Mouse (Mus musculus) myocyte (in vitro differentiated cells): ENCODE results near the gene Map2k4. TPM values are rescaled to one million over a fixed set of nuclear protein-coding genes. Genes with fewer than 3 reads are reported as not detected.

Source experiments
- H3K27me3 ChIP-seq: one replicate; pipeline ENCODE4 v1.6.1; 2011; ENCODE audit not compliant: control insufficient read depth, insufficient read depth, insufficient read length
- H3K36me3 ChIP-seq: one replicate; pipeline ENCODE4 v1.6.1; 2011; ENCODE audit not compliant: control insufficient read depth, insufficient read depth
- H3K4me2 ChIP-seq: one replicate; pipeline ENCODE4 v1.6.1; 2011; ENCODE audit warnings: low read depth, control low read depth
- H3K4me3 ChIP-seq: one replicate; pipeline ENCODE4 v1.5.1; 2011; ENCODE audit warnings: mild to moderate bottlenecking, control low read depth, moderate library complexity
- H3K79me2 ChIP-seq: one replicate; pipeline ENCODE4 v1.6.1; 2011; ENCODE audit not compliant: control insufficient read depth, insufficient read depth
- H3ac ChIP-seq: one replicate; pipeline ENCODE4 v1.6.1; 2011; ENCODE audit not compliant: control insufficient read depth, insufficient read length
- CEBPB ChIP-seq: IDR thresholded peaks from 2 replicates; pipeline ENCODE4 v1.6.1; 2011; ENCODE audit warnings: mild to moderate bottlenecking, moderate library complexity; ENCODE audit not compliant: poor library complexity, insufficient read depth, severe bottlenecking
- E2F4 ChIP-seq: IDR thresholded peaks from one replicate; pipeline ENCODE4 v1.6.1; 2011; ENCODE audit warnings: mild to moderate bottlenecking, control low read depth, moderate library complexity; ENCODE audit not compliant: insufficient read depth
- MAX ChIP-seq: IDR thresholded peaks from one replicate; pipeline ENCODE4 v1.6.1; 2011; ENCODE audit warnings: low read depth, mild to moderate bottlenecking, control low read depth
- MYOD1 ChIP-seq, 3 experiments: IDR thresholded peaks; one replicate each; pipeline ENCODE4 v1.6.1; 2011; ENCODE audit warnings: control low read depth in 2 of 3, low read depth in 2 of 3, mild to moderate bottlenecking in 2 of 3, moderate library complexity in 1 of 3; ENCODE audit not compliant: insufficient read length in 2 of 3, control insufficient read depth in 1 of 3
- MYOG ChIP-seq, 3 experiments: IDR thresholded peaks; one replicate each; pipeline ENCODE4 v1.6.1; 2011; ENCODE audit warnings: control low read depth in 2 of 3, low read depth in 2 of 3, mild to moderate bottlenecking in 2 of 3; ENCODE audit not compliant: insufficient read length in 2 of 3, control insufficient read depth in 1 of 3, insufficient read depth in 1 of 3
- POLR2A ChIP-seq: IDR thresholded peaks from one replicate; pipeline ENCODE4 v1.6.1; 2011; ENCODE audit warnings: low read depth, mild to moderate bottlenecking, control low read depth, moderate library complexity; ENCODE audit not compliant: insufficient read length
- POLR2AphosphoS2 ChIP-seq: IDR thresholded peaks from one replicate; pipeline ENCODE4 v1.6.1; 2011; ENCODE audit warnings: low read depth, control low read depth; ENCODE audit not compliant: insufficient read length
- REST ChIP-seq: IDR thresholded peaks from one replicate; pipeline ENCODE4 v1.6.1; 2011; ENCODE audit warnings: mild to moderate bottlenecking, control low read depth, moderate library complexity; ENCODE audit not compliant: insufficient read depth, insufficient read length
- SRF ChIP-seq: IDR thresholded peaks from one replicate; pipeline ENCODE4 v1.6.1; 2011; ENCODE audit warnings: low read depth; ENCODE audit not compliant: control insufficient read depth, insufficient read length
- TCF12 ChIP-seq: IDR thresholded peaks from one replicate; pipeline ENCODE4 v1.6.1; 2011; ENCODE audit warnings: mild to moderate bottlenecking, control low read depth; ENCODE audit not compliant: poor library complexity, insufficient read depth, severe bottlenecking
- TCF3 ChIP-seq: IDR thresholded peaks from one replicate; pipeline ENCODE4 v1.6.1; 2011; ENCODE audit warnings: low read depth, control low read depth; ENCODE audit not compliant: insufficient read length
- USF1 ChIP-seq: IDR thresholded peaks from one replicate; pipeline ENCODE4 v1.6.1; 2011; ENCODE audit warnings: low read depth, mild to moderate bottlenecking, control low read depth, moderate library complexity
- polyA plus RNA-seq: library from polyadenylated mRNA; unstranded; fragments of >200 nt; fragmentation: generic; extraction: Trizol; gene quantifications from one replicate; pipeline ENCODE4 v1.2.1, GENCODE M21; 2012; ENCODE audit warnings: missing spikeins

The Map2k4 gene
- polyA plus RNA-seq, 1 experiment, result 29.1 TPM

DNA sequence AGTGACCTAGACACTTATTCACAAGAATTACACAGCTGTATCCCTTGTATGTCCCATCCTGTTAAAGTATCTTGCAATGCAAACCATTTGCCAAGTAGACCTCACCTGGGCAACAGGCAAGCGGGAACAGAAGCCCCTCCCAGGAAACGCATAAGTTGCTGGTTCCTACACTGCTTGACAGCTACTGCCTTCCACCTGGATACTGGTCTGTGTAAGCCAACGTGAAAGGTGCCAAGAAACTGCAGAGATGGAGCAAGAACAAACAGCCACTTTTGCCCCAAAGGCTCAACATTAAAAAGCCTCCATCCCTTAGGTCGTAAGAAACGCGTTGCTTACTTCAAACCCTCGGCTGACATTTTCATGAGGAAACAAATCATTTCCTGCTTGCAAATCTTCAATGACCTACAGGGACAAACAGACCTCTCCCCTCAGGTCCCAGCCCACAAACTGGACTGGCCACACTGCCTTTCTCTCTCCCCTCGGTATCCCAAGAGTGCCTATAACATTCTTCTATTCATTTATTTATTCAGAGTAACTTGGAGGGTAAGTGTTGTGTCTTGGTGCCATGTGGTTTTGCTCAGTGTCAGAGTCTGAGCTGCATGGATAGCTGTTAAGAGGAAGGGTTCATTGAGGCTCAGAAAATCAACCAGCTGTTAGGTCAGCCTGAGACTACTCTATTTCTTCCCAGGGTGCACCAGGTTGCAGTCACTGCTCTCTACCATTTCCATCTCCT, 126.1 kb downstream of the Map2k4 start:
- Histone ChIP-seq H3K27me3 (no peaks in the 10 kb centered on the region), H3K79me2 (no peaks in the 10 kb centered on the region), H3K4me3 (no peak overlapping the region), H3K4me2 (no peak overlapping the region), H3K36me3 (no peaks in the 10 kb centered on the region), H3ac (no peak overlapping the region)
- TF ChIP-seq USF1, result no peak
- no peak for TF ChIP-seq E2F4
- TF ChIP-seq POLR2AphosphoS2, result no peak
- TF ChIP-seq REST, result no peak
- TF ChIP-seq MYOD1 (IDR thresholded peaks at IDR 0.05; ENCODE audit: control insufficient read depth in 1 of 3, insufficient read length in 2 of 3, low read depth in 2 of 3), result no peak
- no peak for TF ChIP-seq TCF3
- no peak for TF ChIP-seq POLR2A
- TF ChIP-seq MYOG (IDR thresholded peaks at IDR 0.05; ENCODE audit: control insufficient read depth in 1 of 3, insufficient read depth in 1 of 3, insufficient read length in 2 of 3, low read depth in 2 of 3), result no peak
- no peak for TF ChIP-seq TCF12
- TF ChIP-seq SRF, result no peak
- TF ChIP-seq MAX, result no peak
- TF ChIP-seq CEBPB, result no peak

DNA sequence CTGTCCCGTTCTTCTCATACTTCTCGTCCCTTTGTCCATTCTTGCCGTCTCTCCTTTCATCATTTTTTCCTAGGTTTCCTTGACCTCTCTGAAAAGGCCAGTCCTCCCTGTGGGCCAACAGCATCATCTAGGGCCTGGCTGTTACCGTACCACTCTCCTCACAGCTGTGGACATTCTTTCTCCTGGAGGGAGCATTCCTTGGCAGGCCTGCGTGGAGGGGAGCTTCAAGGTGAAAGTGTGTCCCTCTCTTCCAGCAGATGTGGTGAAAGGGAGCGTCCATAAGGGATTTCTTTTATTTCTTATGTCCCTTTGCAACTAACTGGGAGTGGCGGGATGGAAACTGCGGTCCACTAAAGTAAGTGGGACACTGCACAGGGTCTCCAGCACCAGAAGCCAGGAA, 134.2 kb downstream of the Map2k4 start:
- TF ChIP-seq POLR2AphosphoS2 (no peak), USF1 (no peak), CEBPB (no peak), MYOG (IDR thresholded peaks at IDR 0.05; ENCODE audit: control insufficient read depth in 1 of 3, insufficient read depth in 1 of 3, insufficient read length in 2 of 3, low read depth in 2 of 3) (no peak), TCF12 (no peak), REST (no peak), E2F4 (no peak), POLR2A (no peak), MYOD1 (IDR thresholded peaks at IDR 0.05; ENCODE audit: control insufficient read depth in 1 of 3, insufficient read length in 2 of 3, low read depth in 2 of 3) (no peak), SRF (no peak)
- Histone ChIP-seq H3K4me2 (no peak overlapping the region), H3ac (no peak overlapping the region), H3K79me2 (no peaks in the 10 kb centered on the region), H3K27me3 (no peaks in the 10 kb centered on the region), H3K36me3 (no peaks in the 10 kb centered on the region), H3K4me3 (no peak overlapping the region)

DNA sequence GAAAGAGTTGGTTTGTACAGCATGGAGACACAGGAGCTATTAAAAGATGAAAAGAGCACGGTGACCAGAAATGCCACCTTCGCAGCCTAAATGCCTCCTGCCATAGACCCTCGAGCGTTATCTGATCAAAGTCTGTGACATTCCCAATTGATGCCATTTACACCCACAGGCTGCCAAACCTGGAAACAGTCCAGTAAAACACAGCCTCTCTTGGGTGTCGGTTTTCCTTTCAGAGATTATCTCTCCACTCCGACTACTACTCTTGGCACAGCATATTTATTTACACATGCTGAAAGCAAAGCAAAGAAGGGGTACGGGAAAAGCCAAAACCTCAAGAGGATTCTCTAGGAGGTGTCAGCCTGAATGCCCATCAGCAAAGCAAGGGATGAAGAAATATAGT, 136.7 kb downstream of the Map2k4 start:
- Histone ChIP-seq H3K4me2 (no peak overlapping the region), H3K36me3 (no peaks in the 10 kb centered on the region), H3ac (no peak overlapping the region), H3K4me3 (no peak overlapping the region), H3K27me3 (no peaks in the 10 kb centered on the region), H3K79me2 (no peaks in the 10 kb centered on the region)
- no peak for TF ChIP-seq SRF
- no peak for TF ChIP-seq POLR2AphosphoS2
- TF ChIP-seq MYOG (IDR thresholded peaks at IDR 0.05; ENCODE audit: control insufficient read depth in 1 of 3, insufficient read depth in 1 of 3, insufficient read length in 2 of 3, low read depth in 2 of 3), result no peak
- TF ChIP-seq E2F4, result no peak
- TF ChIP-seq MYOD1 (IDR thresholded peaks at IDR 0.05; ENCODE audit: control insufficient read depth in 1 of 3, insufficient read length in 2 of 3, low read depth in 2 of 3), result no peak
- no peak for TF ChIP-seq USF1
- no peak for TF ChIP-seq CEBPB
- TF ChIP-seq POLR2A, result no peak
- no peak for TF ChIP-seq TCF12
- no peak for TF ChIP-seq REST
- no peak for TF ChIP-seq TCF3
- TF ChIP-seq MAX, result no peak

DNA sequence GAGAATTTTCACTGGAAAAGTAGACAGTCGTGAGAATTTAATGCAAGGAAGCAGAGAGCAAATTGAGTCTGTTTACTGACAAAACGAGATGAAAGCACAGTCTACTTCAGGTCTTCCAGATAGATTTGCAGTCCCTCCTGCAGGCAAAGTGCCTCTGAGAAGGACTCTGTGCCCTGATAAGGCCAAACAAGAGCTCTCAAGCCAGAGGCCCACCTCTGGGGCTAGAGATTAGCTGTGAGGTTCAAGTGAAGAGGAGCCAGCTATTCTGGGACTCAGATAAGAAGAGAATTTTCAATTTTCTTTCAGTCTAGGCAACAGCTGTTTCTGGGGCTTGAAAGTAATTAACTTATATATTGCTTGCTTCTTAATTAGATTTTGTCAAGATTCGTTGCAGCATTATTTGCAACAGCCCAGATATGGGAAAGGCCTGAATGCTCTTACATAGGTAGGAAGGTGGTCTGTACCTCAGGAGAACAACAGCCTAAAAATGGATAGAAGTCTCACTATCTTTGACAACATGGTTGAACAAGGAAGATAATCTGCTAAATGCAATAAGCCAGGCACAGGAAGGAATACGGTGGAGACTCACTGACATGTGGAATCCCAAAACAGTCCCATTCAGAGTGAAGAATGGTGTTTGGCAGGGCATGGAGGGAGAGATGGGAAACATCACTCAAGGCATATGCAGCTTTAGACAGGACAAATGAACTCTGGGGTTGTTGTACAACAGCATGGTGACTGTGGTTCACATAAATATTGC, 138.0 kb downstream of the Map2k4 start:
- H3K36me3 ChIP-seq, result no peaks in the 10 kb centered on the region
- no peak for TF ChIP-seq E2F4
- TF ChIP-seq MAX, result no peak
- TF ChIP-seq POLR2AphosphoS2, result no peak
- TF ChIP-seq SRF, result no peak
- TF ChIP-seq TCF3, result no peak
- TF ChIP-seq USF1, result no peak
- no peak for TF ChIP-seq MYOD1 (IDR thresholded peaks at IDR 0.05; ENCODE audit: control insufficient read depth in 1 of 3, insufficient read length in 2 of 3, low read depth in 2 of 3)
- no peak for TF ChIP-seq TCF12
- TF ChIP-seq REST, result no peak
- no peak for TF ChIP-seq MYOG (IDR thresholded peaks at IDR 0.05; ENCODE audit: control insufficient read depth in 1 of 3, insufficient read depth in 1 of 3, insufficient read length in 2 of 3, low read depth in 2 of 3)
- TF ChIP-seq CEBPB, result no peak
- TF ChIP-seq POLR2A, result no peak
- no peak overlapping the region for H3K4me3 ChIP-seq
- H3ac ChIP-seq, result no peak overlapping the region
- no peak overlapping the region for H3K4me2 ChIP-seq
- no peaks in the 10 kb centered on the region for H3K79me2 ChIP-seq
- H3K27me3 ChIP-seq, result no peaks in the 10 kb centered on the region
